Mouse (Mus musculus): ENCODE measurements at regions not wholly inside any gene's neighbourhood (a gene's known extent, or its start where the extent isn't known, plus 50 kb on each side); places are given as distances from the start of the nearest gene placed in this dataset.

- H3K4me1 ChIP-seq (replicated peaks; ENCODE audit: insufficient read depth, low read length): no peaks in the 10 kb centered on the region; the same call in 1 of the 2 replicates
- WGBS: 29% methylated on average over 4 of the region's 4 CpGs
- no peaks in the 10 kb centered on the region for H3K9me3 ChIP-seq (replicated peaks; ENCODE audit: low read length)
- H3K36me3 ChIP-seq (ENCODE audit: insufficient read depth, low read length): no peaks in the 10 kb centered on the region
- no peak overlapping the region for H3K4me2 ChIP-seq (ENCODE audit: low read length)
- H3K4me3 ChIP-seq (replicated peaks; ENCODE audit: low read depth, low read length): no peak overlapping the region
- H3K27me3 ChIP-seq (ENCODE audit: insufficient read depth, low read length): no peaks in the 10 kb centered on the region
- no peak for TF ChIP-seq CTCF (IDR thresholded peaks at IDR 0.05; ENCODE audit: low read depth)
- ATAC-seq (replicated peaks; ENCODE audit: low FRiP score, low read depth): no peak; the same call in 1 of the 2 replicates
- H3K27ac ChIP-seq: no peak overlapping the region
- peak; percentile 40 for DNase-seq (ENCODE audit: low spot score)
- H3K9ac ChIP-seq (ENCODE audit: low read depth, low read length): no peak overlapping the region
These were observed 71.3 kb downstream of the Cdc7 start for GRCm38 (mm10) chr5:107035376-107035775.

GRCm38 (mm10) chr5:107035782-107036181 is 71.7 kb downstream of the Cdc7 start:
- no peak overlapping the region for H3K27ac ChIP-seq
- H3K4me1 ChIP-seq (replicated peaks; ENCODE audit: insufficient read depth, low read length): no peaks in the 10 kb centered on the region; the same call in 1 of the 2 replicates
- no peaks in the 10 kb centered on the region for H3K9me3 ChIP-seq (replicated peaks; ENCODE audit: low read length)
- WGBS: 20% methylated on average over 6 of the region's 6 CpGs
- DNase-seq (ENCODE audit: low spot score) (peak; percentile 47), ATAC-seq (replicated peaks; ENCODE audit: low FRiP score, low read depth) (peak; percentile 57; the same call in 1 of the 2 replicates)
- no peak overlapping the region for H3K4me3 ChIP-seq (replicated peaks; ENCODE audit: low read depth, low read length)
- TF ChIP-seq CTCF (IDR thresholded peaks at IDR 0.05; ENCODE audit: low read depth): no peak
- H3K4me2 ChIP-seq (ENCODE audit: low read length): no peak overlapping the region
- no peaks in the 10 kb centered on the region for H3K36me3 ChIP-seq (ENCODE audit: insufficient read depth, low read length)
- no peak overlapping the region for H3K9ac ChIP-seq (ENCODE audit: low read depth, low read length)
- H3K27me3 ChIP-seq (ENCODE audit: insufficient read depth, low read length): no peaks in the 10 kb centered on the region

GRCm38 (mm10) chr5:107036475-107036874 is 72.4 kb downstream of the Cdc7 start:
- Histone ChIP-seq H3K4me3 (replicated peaks; ENCODE audit: low read depth, low read length) (no peak overlapping the region), H3K9ac (ENCODE audit: low read depth, low read length) (no peak overlapping the region), H3K4me2 (ENCODE audit: low read length) (no peak overlapping the region), H3K27ac (no peak overlapping the region), H3K9me3 (replicated peaks; ENCODE audit: low read length) (no peaks in the 10 kb centered on the region), H3K4me1 (replicated peaks; ENCODE audit: insufficient read depth, low read length) (no peaks in the 10 kb centered on the region; the same call in 1 of the 2 replicates), H3K36me3 (ENCODE audit: insufficient read depth, low read length) (no peaks in the 10 kb centered on the region), H3K27me3 (ENCODE audit: insufficient read depth, low read length) (no peaks in the 10 kb centered on the region)
- DNase-seq (ENCODE audit: low spot score) (no peak), ATAC-seq (replicated peaks; ENCODE audit: low FRiP score, low read depth) (no peak)
- WGBS: 75% methylated on average over 6 of the region's 6 CpGs
- no peak for TF ChIP-seq CTCF (IDR thresholded peaks at IDR 0.05; ENCODE audit: low read depth)

GRCm38 (mm10) chr5:107037087-107037486 is 73.0 kb downstream of the Cdc7 start:
- Histone ChIP-seq H3K4me1 (replicated peaks; ENCODE audit: insufficient read depth, low read length) (no peaks in the 10 kb centered on the region; the same call in 1 of the 2 replicates), H3K4me2 (ENCODE audit: low read length) (no peak overlapping the region), H3K9me3 (replicated peaks; ENCODE audit: low read length) (no peaks in the 10 kb centered on the region), H3K36me3 (ENCODE audit: insufficient read depth, low read length) (no peaks in the 10 kb centered on the region), H3K9ac (ENCODE audit: low read depth, low read length) (no peak overlapping the region), H3K27ac (no peak overlapping the region), H3K4me3 (replicated peaks; ENCODE audit: low read depth, low read length) (no peak overlapping the region), H3K27me3 (ENCODE audit: insufficient read depth, low read length) (no peaks in the 10 kb centered on the region)
- TF ChIP-seq CTCF (IDR thresholded peaks at IDR 0.05; ENCODE audit: low read depth): no peak
- ATAC-seq (replicated peaks; ENCODE audit: low FRiP score, low read depth) (no peak), DNase-seq (ENCODE audit: low spot score) (no peak)
- WGBS: 66% methylated on average over 6 of the region's 6 CpGs

GRCm38 (mm10) chr5:107039340-107039739 is 75.2 kb downstream of the Cdc7 start:
- H3K27ac ChIP-seq: no peak overlapping the region
- TF ChIP-seq CTCF (IDR thresholded peaks at IDR 0.05; ENCODE audit: low read depth): no peak

GRCm38 (mm10) chr5:107039956-107040355 is 75.8 kb downstream of the Cdc7 start:
- Histone ChIP-seq H3K9ac (ENCODE audit: low read depth, low read length) (no peak overlapping the region), H3K27ac (no peak overlapping the region), H3K4me1 (replicated peaks; ENCODE audit: insufficient read depth, low read length) (no peaks in the 10 kb centered on the region; the same call in 1 of the 2 replicates), H3K4me2 (ENCODE audit: low read length) (no peak overlapping the region), H3K36me3 (ENCODE audit: insufficient read depth, low read length) (no peaks in the 10 kb centered on the region), H3K4me3 (replicated peaks; ENCODE audit: low read depth, low read length) (no peak overlapping the region), H3K27me3 (ENCODE audit: insufficient read depth, low read length) (no peaks in the 10 kb centered on the region), H3K9me3 (replicated peaks; ENCODE audit: low read length) (no peaks in the 10 kb centered on the region)
- ATAC-seq (replicated peaks; ENCODE audit: low FRiP score, low read depth): no peak
- no peak for DNase-seq (ENCODE audit: low spot score)
- no peak for TF ChIP-seq CTCF (IDR thresholded peaks at IDR 0.05; ENCODE audit: low read depth)
- 92% methylated on average over 6 of the region's 6 CpGs for WGBS

More at GRCm38 (mm10) chr5:107039340-107039739, 75.2 kb downstream of the Cdc7 start:
- no peaks in the 10 kb centered on the region for H3K9me3 ChIP-seq (replicated peaks; ENCODE audit: low read length)
- WGBS: 97% methylated on average over 8 of the region's 8 CpGs
- H3K9ac ChIP-seq (ENCODE audit: low read depth, low read length): no peak overlapping the region
- H3K27me3 ChIP-seq (ENCODE audit: insufficient read depth, low read length): no peaks in the 10 kb centered on the region
- H3K4me3 ChIP-seq (replicated peaks; ENCODE audit: low read depth, low read length): no peak overlapping the region
- DNase-seq (ENCODE audit: low spot score) (no peak), ATAC-seq (replicated peaks; ENCODE audit: low FRiP score, low read depth) (no peak)
- H3K4me1 ChIP-seq (replicated peaks; ENCODE audit: insufficient read depth, low read length): no peaks in the 10 kb centered on the region; the same call in 1 of the 2 replicates
- H3K4me2 ChIP-seq (ENCODE audit: low read length): no peak overlapping the region
- H3K36me3 ChIP-seq (ENCODE audit: insufficient read depth, low read length): no peaks in the 10 kb centered on the region

GRCm38 (mm10) chr5:107040489-107040888 is 76.4 kb downstream of the Cdc7 start:
- no peak for DNase-seq (ENCODE audit: low spot score)
- Histone ChIP-seq H3K36me3 (ENCODE audit: insufficient read depth, low read length) (no peaks in the 10 kb centered on the region), H3K9me3 (replicated peaks; ENCODE audit: low read length) (no peaks in the 10 kb centered on the region), H3K27me3 (ENCODE audit: insufficient read depth, low read length) (no peaks in the 10 kb centered on the region), H3K27ac (no peak overlapping the region), H3K4me1 (replicated peaks; ENCODE audit: insufficient read depth, low read length) (no peaks in the 10 kb centered on the region), H3K4me3 (replicated peaks; ENCODE audit: low read depth, low read length) (no peak overlapping the region), H3K9ac (ENCODE audit: low read depth, low read length) (no peak overlapping the region), H3K4me2 (ENCODE audit: low read length) (no peak overlapping the region)
- TF ChIP-seq CTCF (IDR thresholded peaks at IDR 0.05; ENCODE audit: low read depth): no peak
- WGBS: 58% methylated on average over 10 of the region's 10 CpGs
- ATAC-seq (replicated peaks; ENCODE audit: low FRiP score, low read depth): no peak

All from kidney, postnatal 0 days (tissue).